Mouse (Mus musculus): Measurements from ENCODE around the gene Hist1h2bn. TPM values are rescaled to one million over a fixed set of nuclear protein-coding genes. Genes with fewer than 3 reads are reported as not detected.
"Not testable (repeated sequence)": the region's sequence is repeated elsewhere in the genome, so short reads cannot be mapped to it uniquely, and the experiment has no call there.

The Hist1h2bn gene
- polyA plus RNA-seq, 1 experiment from 2014 or later, result 2.2 TPM

- no CpG with 5 or more reads among the region's 4 CpGs for WGBS
- H3K27ac ChIP-seq (ENCODE audit: low read depth, low read length); H3K9me3 ChIP-seq (ENCODE audit: control insufficient read depth, low read length); H3K27me3 ChIP-seq (ENCODE audit: control insufficient read depth, insufficient read depth, low read length); DNase-seq (ENCODE audit: low spot score); H3K4me1 ChIP-seq (replicated peaks; ENCODE audit: control insufficient read depth, insufficient read depth, low read length); H3K36me3 ChIP-seq (ENCODE audit: control insufficient read depth, insufficient read depth, low read length); H3K9ac ChIP-seq (ENCODE audit: low read depth, low read length); H3K4me3 ChIP-seq (ENCODE audit: low read depth, low read length); H3K4me2 ChIP-seq (replicated peaks; ENCODE audit: low read depth, low read length): not testable (repeated sequence)
- peak; percentile 75 for ATAC-seq (ENCODE audit: low FRiP score)
Measured at GRCm38 (mm10) chr13:21803058-21803457, 49.1 kb downstream of the Hist1h2bn start.

Other genes starting within 250 kb of the Hist1h2bn start
- gene Zkscan8, start 223.0 kb upstream of the Hist1h2bn start, polyA plus RNA-seq (2014; fragmentation: Nextera tagmentation; extraction: Ambion mirVana), result 9.8 and 11.0 TPM in 2 replicates
- gene Olfr1366, start 211.3 kb upstream of the Hist1h2bn start, polyA plus RNA-seq (2014; fragmentation: Nextera tagmentation; extraction: Ambion mirVana), result 0.05 and 0.25 TPM in 2 replicates
- 0.17 TPM in 1 of 2 replicates, not detected in the other for gene Olfr1535, start 194.2 kb upstream of the Hist1h2bn start, polyA plus RNA-seq (2014; fragmentation: Nextera tagmentation; extraction: Ambion mirVana)
- not detected in 2 replicates for gene Olfr1364, start 172.4 kb upstream of the Hist1h2bn start, polyA plus RNA-seq (2014; fragmentation: Nextera tagmentation; extraction: Ambion mirVana)
- not detected in 2 replicates for gene Olfr1362, start 140.1 kb upstream of the Hist1h2bn start, polyA plus RNA-seq (2014; fragmentation: Nextera tagmentation; extraction: Ambion mirVana)
- not detected in 2 replicates for gene Olfr11, start 111.6 kb upstream of the Hist1h2bn start, polyA plus RNA-seq (2014; fragmentation: Nextera tagmentation; extraction: Ambion mirVana)
- not detected in 2 replicates for gene Olfr1361, start 90.7 kb upstream of the Hist1h2bn start, polyA plus RNA-seq (2014; fragmentation: Nextera tagmentation; extraction: Ambion mirVana)
- not detected in 2 replicates for gene Olfr1360, start 76.7 kb upstream of the Hist1h2bn start, polyA plus RNA-seq (2014; fragmentation: Nextera tagmentation; extraction: Ambion mirVana)
- gene Olfr1359, start 56.0 kb upstream of the Hist1h2bn start, polyA plus RNA-seq (2014; fragmentation: Nextera tagmentation; extraction: Ambion mirVana), result not detected in 2 replicates
- 2.1 and 3.0 TPM in 2 replicates for gene Hist1h2bl, start 38.0 kb upstream of the Hist1h2bn start, polyA plus RNA-seq (2014; fragmentation: Nextera tagmentation; extraction: Ambion mirVana)
- 17.3 and 25.6 TPM in 2 replicates for gene Hist1h2ai, start 37.7 kb upstream of the Hist1h2bn start, polyA plus RNA-seq (2014; fragmentation: Nextera tagmentation; extraction: Ambion mirVana)
- gene Hist1h3h, start 36.5 kb upstream of the Hist1h2bn start, polyA plus RNA-seq (2014; fragmentation: Nextera tagmentation; extraction: Ambion mirVana), result 12.7 and 20.0 TPM in 2 replicates
- 4.2 and 4.3 TPM in 2 replicates for gene Hist1h2bm, start 32.1 kb upstream of the Hist1h2bn start, polyA plus RNA-seq (2014; fragmentation: Nextera tagmentation; extraction: Ambion mirVana)
- 0.94 and 1.4 TPM in 2 replicates for gene Hist1h4j, start 19.1 kb upstream of the Hist1h2bn start, polyA plus RNA-seq (2014; fragmentation: Nextera tagmentation; extraction: Ambion mirVana)
- gene Hist1h4k, start 3.6 kb upstream of the Hist1h2bn start, polyA plus RNA-seq (2014; fragmentation: Nextera tagmentation; extraction: Ambion mirVana), result 2.4 and 8.0 TPM in 2 replicates
- gene Hist1h2ak, start 296 bp upstream of the Hist1h2bn start, polyA plus RNA-seq (2014; fragmentation: Nextera tagmentation; extraction: Ambion mirVana), result 4.9 and 6.5 TPM in 2 replicates
- gene Hist1h1b, start 26.5 kb downstream of the Hist1h2bn start, polyA plus RNA-seq (2014; fragmentation: Nextera tagmentation; extraction: Ambion mirVana), result 19.1 TPM in 2 replicates
- 232 and 252 TPM in 2 replicates for gene Hist1h3i, start 29.2 kb downstream of the Hist1h2bn start, polyA plus RNA-seq (2014; fragmentation: Nextera tagmentation; extraction: Ambion mirVana)
- 1.4 and 8.5 TPM in 2 replicates for gene Hist1h2an, start 33.1 kb downstream of the Hist1h2bn start, polyA plus RNA-seq (2014; fragmentation: Nextera tagmentation; extraction: Ambion mirVana)
- gene Hist1h2bp, start 33.3 kb downstream of the Hist1h2bn start, polyA plus RNA-seq (2014; fragmentation: Nextera tagmentation; extraction: Ambion mirVana), result 2.2 and 2.9 TPM in 2 replicates
- 17.8 and 18.7 TPM in 2 replicates for gene Hist1h2bq, start 56.1 kb downstream of the Hist1h2bn start, polyA plus RNA-seq (2014; fragmentation: Nextera tagmentation; extraction: Ambion mirVana)
- gene Hist1h2ao, start 56.3 kb downstream of the Hist1h2bn start, polyA plus RNA-seq (2014; fragmentation: Nextera tagmentation; extraction: Ambion mirVana), result 2.1 TPM in 1 of 2 replicates, not detected in the other
- not detected in 2 replicates for gene Hist1h4m, start 57.6 kb downstream of the Hist1h2bn start, polyA plus RNA-seq (2014; fragmentation: Nextera tagmentation; extraction: Ambion mirVana)
- gene Hist1h4n, start 78.1 kb downstream of the Hist1h2bn start, polyA plus RNA-seq (2014; fragmentation: Nextera tagmentation; extraction: Ambion mirVana), result 13.4 and 14.6 TPM in 2 replicates
- gene Hist1h2ap, start 79.4 kb downstream of the Hist1h2bn start, polyA plus RNA-seq (2014; fragmentation: Nextera tagmentation; extraction: Ambion mirVana), result 4,676 and 4,856 TPM in 2 replicates
- 18.1 and 18.6 TPM in 2 replicates for gene Hist1h2br, start 79.6 kb downstream of the Hist1h2bn start, polyA plus RNA-seq (2014; fragmentation: Nextera tagmentation; extraction: Ambion mirVana)
- gene Zfp184, start 191.0 kb downstream of the Hist1h2bn start, polyA plus RNA-seq (2014; fragmentation: Nextera tagmentation; extraction: Ambion mirVana), result 25.7 and 27.8 TPM in 2 replicates
- 0.11 TPM in 2 replicates for gene Pom121l2, start 227.1 kb downstream of the Hist1h2bn start, polyA plus RNA-seq (2014; fragmentation: Nextera tagmentation; extraction: Ambion mirVana)

Measured in hindbrain, embryonic 11.5 days (tissue).